Mouse (Mus musculus) MN1 (cell line): ENCODE data around the gene Scamp3.
"Not testable (repeated sequence)": the region's sequence is repeated elsewhere in the genome, so short reads cannot be mapped to it uniquely, and the experiment has no call there.

ENCODE experiments used
- DNase-seq: peaks from one replicate; pipeline ENCODE4 v3.0.0-alpha.2; 2016; ENCODE audit warnings: low spot score

Scamp3 gene

GRCm38 (mm10) chr3:89195979-89196877 is 19.0 kb downstream of the Scamp3 start:
- peak; percentile 95 for DNase-seq

DNA sequence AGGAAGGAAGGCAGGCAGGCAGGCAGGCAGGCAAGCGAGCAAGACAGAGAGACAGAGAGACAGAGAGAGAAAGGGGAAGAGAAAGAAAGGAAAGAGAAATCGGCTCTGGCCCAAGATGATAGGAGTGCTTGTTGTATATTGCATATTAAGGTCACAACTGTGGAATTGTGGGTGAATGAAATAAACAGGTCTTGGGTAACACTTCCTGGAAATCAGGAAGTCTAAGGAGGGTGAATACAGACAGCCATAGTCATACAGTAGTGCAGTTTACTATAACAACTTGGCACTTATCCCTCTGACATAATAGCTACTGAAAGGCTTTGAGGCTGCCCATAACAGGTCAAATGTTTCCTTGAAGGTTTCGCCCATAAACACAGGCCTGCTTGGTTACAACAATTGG is 22.6 kb downstream of the Scamp3 start:
- no peak for DNase-seq

- peak; percentile 95 for DNase-seq
These were observed 25.2 kb downstream of the Scamp3 start, which contains the start of gene Gba for GRCm38 (mm10) chr3:89202253-89203141. Gba (plus strand) TSS chr3:89202928.

DNA sequence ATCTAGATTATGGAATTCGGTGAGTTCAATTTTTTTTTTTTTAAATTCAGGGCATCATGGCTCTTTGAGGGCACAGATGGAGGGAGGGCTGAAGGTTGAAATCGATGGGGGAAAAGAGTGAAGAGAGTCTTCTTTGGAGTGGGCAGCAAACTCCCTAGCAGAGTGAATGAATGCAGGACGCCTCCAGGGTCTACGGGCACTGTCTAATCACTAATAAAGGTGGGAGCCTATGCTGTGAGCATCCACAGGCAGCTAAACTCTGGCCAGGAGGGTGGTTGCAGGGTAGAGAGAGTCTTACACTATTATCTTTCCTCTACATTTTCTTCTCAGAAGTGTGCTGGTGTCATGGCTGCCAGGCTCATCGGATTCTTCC is 25.9 kb downstream of the Scamp3 start:
- DNase-seq, result no peak

GRCm38 (mm10) chr3:89206079-89206478 is 28.8 kb downstream of the Scamp3 start:
- no peak for DNase-seq

DNA sequence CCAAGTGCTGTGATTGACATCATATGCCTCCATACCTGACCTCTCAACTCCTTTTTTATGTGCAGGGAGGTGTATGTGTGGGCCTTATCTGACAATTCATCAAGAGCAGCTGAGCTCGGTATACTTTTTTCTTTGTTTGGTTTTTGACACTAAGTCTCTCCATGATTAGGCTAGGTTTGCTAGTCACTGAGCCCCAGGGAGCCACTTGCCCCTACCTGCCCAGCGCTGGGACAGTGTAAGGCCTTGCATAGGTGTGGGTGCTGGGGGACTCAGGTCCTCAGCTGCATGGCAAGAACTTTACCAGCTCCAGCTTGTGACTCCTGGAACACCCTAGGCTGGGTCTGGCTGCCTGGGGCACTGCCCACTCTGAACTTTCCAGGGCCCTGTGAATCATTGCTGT is 29.4 kb downstream of the Scamp3 start:
- peak; percentile 56 for DNase-seq

DNA sequence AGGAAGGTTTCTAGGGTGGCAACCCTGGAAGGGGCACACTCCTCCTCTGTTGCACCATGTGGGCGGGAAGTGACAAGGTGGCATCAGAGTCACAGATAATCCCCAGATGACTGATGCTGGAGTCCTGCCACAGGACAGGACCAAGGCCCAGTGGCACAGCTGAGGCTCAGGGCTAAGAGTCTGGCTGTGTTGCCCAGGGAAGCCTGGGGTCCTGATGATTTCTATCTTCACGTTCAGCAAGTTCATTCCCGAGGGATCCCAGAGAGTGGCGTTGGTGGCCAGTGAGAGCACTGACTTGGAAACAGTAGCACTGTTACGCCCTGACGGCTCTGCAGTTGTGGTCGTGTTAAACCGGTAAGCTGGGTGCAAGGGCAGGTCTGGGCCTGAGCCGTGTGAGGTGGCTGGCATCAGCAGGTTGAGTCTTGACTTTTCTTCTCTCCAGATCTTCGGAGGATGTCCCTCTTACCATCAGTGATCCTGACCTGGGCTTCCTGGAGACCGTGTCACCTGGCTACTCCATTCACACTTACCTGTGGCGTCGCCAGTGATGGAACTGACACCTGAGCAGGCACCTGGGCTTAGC is 30.9 kb downstream of the Scamp3 start:
- no peak for DNase-seq

DNA sequence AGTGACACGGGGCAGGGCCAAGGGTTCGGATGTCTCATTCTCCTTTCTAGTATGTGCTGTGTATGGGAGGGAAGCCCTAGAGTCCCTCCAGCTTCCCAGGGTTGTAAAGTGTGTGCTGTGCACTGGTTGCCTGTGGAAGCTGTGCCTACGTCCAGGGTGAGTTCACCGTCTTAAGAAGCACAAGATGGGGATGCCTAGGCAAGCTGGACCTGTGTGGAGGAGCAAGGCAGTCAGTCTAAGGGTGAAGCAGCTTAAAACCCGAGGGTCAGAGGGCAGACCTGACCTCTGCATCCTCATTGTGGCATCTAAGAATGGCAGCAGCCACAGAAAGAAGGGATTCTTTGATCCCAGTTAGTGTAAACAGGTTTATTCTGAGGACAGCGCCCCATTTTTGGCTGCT is 31.5 kb downstream of the Scamp3 start:
- DNase-seq, result no peak

GRCm38 (mm10) chr3:89209731-89210130 is 32.5 kb downstream of the Scamp3 start:
- DNase-seq, result no peak

DNA sequence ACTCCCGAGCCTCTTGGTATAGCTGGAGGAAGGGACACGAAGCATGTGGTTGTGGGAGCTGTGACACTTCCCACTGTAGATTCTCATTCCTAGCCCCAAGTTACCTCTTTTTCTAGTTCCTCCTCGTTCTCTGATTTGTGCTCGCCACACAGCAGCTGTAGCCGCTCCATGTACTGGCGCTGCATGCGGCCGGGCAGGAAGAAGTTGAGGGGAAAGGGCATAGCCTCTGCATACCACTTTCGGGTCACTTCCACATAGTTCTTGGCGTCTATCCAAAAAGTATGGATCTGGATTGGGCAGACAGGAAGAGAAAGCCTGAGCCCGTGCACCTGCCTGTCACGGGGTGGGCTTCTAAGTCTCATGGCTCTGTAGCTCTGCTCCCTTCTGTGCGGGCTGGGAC is 32.9 kb downstream of the Scamp3 start:
- peak; percentile 44 for DNase-seq

DNA sequence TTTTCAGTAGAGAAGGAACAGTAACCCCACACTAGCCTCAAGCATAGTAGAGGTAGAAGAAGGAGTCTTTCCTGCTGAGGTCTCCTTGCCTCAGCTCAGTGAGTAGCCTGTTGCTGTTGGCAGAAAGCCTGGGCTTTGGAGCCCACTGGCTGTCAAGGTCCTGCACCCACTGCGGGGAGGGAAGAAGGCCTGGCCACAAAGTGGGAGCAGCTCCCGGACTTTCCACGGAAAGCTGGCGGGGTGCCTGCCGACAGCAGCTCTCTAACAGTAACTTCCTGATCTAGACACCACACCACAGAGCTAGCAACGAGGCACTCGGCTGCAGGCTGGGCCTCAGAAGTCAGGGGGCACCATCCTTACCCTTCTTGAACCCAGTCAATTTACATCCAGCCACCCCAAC is 33.5 kb downstream of the Scamp3 start:
- peak; percentile 27 for DNase-seq

DNA sequence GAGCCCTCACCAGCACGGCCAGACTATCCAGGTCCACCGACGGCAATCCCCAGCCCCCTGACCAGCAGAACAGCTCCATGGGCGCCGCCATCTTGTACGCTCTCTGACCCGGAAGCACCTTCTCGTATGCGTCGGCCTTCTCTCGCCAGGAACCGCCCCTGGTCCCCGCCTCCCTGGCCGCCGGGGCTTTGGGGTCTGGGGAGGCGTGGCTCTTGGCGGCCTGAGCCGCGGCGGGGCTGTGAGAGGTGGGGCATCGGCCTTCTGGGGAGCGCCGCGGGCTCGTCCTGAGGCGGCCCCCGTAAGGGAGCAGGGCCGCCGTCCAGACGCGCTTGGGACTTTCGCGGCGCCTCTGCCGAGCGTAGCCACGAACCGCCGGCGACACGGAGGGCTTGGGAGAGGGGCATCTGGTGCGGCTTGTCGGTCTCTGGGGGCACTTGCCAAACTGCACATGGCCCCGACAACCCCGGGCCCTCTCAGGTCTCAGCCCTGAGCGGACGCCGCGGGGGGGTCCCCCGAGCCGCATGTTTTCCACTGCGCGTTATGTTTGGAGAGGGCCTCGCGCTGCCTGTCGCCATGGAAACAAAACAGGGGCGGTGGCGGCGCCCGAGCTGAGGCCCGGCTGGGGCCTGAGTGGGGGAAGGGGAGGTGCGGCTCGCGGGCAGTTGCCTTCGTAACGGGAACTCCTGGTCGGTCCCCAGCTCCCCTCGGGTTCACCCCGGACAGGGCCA is 36.7 kb downstream of the Scamp3 start:
- peak; percentile 97 for DNase-seq

DNA sequence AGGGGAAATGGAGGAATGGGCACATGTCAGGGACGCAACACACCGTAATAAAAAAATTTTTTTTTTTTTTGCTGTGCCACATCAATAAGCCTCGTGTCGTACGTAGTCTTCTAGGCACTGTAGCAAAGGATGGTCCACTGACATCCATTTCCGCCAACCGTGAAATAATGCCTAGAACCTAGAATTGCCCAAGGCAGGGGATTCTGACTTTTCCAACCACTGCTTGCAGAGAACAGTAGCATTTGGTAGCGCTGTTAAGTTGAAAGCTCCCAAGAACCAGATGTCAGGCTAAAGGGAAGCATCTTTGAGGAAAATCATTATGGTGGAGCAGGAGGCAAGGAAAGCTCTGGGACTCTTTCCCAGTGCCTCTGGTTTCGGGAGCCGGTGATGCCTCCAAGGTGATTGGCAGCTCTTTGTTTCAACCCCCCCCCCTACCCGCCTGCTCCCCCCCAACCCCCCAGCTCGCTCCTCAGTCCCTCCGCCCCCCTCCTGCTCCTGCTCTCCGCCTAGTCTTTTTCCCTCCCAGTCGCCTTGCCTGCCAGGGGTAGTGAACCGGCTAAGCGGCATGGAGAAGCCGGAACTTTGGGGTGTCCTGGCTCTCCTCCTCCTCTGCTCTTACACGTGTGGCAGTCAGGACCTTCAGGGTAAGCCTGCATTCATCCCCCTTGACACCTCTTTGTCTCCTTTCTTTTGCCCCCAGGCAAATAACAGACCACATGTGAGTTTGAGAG is 37.6 kb downstream of the Scamp3 start, which contains the start of gene Thbs3:
Gene Thbs3 (plus strand): TSS at position 500 of the 731 bp plus-strand sequence.
- peak; percentile 61 for DNase-seq

DNA sequence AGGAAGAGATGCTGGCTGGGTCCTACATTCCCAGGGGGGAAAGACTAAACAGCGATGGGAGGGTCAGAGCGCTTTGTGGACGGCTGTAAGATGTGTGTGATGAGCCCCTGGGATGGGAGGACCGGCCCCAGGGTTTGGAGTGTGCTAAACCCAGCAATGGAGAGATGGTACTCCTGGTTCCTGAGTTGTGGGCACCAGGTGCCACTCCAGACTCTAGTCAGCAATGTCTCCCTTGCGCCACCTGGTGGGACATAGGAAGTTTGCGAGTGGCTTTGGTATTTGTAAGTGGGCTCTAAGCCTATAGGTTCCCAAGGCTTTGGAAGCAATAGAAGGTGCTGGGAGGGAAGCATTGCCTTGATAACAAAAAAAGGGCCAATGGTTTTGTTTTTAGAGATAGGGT is 38.6 kb downstream of the Scamp3 start:
- peak; percentile 95 for DNase-seq

GRCm38 (mm10) chr3:89216407-89216806 is 39.1 kb downstream of the Scamp3 start:
- DNase-seq, result not testable (repeated sequence)

- no peak for DNase-seq
These were observed 41.0 kb downstream of the Scamp3 start for GRCm38 (mm10) chr3:89218271-89218670.

GRCm38 (mm10) chr3:89219546-89219945 is 42.3 kb downstream of the Scamp3 start:
- no peak for DNase-seq

GRCm38 (mm10) chr3:89221167-89221566 is 43.9 kb downstream of the Scamp3 start:
- no peak for DNase-seq

- no peak for DNase-seq
These were observed 47.5 kb downstream of the Scamp3 start for GRCm38 (mm10) chr3:89224796-89225195.

GRCm38 (mm10) chr3:89225321-89225815 is 48.1 kb downstream of the Scamp3 start:
- DNase-seq, result no peak

- no peak for DNase-seq
These were observed 48.6 kb downstream of the Scamp3 start for GRCm38 (mm10) chr3:89225918-89226317.
